In the genomic region with DNA sequence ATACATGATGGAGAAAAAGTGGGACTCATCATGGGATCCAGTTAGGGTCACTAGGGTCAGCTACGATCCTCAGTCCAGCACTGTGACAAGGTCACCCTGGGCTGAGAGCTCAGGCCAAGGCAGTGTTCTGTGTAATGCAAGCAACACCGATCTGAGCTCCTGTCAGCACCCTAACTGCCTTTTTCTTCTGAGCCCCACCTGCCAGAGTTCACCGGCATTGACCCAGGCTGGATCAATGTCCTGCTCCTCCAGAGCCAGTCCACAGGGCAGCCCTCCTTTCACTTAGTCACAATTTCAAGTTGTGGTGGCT, we compare ENCODE assay signal across 9 mouse cellular contexts. TPM values are rescaled to one million over a fixed set of nuclear protein-coding genes. Genes with fewer than 3 reads are reported as not detected.
DNase-seq lines count a peak whose midpoint lies in the region; ATAC-seq and TF ChIP-seq lines count a peak whose summit lies in the region.
"Had no signal": no experiment of that assay in that cellular context is flagged by ENCODE, and none has a peak within 500 bp of the region (broad histone marks: within the 10 kb centered on the region; RNA-seq: fewer than 3 reads in every experiment).

No protein-coding gene starts in this region.

- H3K36me3 ChIP-seq in kidney, adult 2 months (ENCODE audit: control insufficient read depth, insufficient read depth, low read length): no peaks in the 10 kb centered on the region
- peaks cover 10% of the 10 kb centered on the region; the same call in 1 of the 2 replicates for H3K36me3 ChIP-seq in embryonic facial prominence, embryonic 15.5 days
- peaks cover 15% of the 10 kb centered on the region for H3K36me3 ChIP-seq in hindbrain, embryonic 13.5 days
- H3K36me3 ChIP-seq in midbrain, embryonic 14.5 days (ENCODE audit: control insufficient read depth, insufficient read depth, low read length): peaks cover 16% of the 10 kb centered on the region

- ATAC-seq in embryonic facial prominence, embryonic 15.5 days (ENCODE audit: insufficient number of reproducible peaks, low FRiP score, low TSS enrichment, low read depth): no peak
- peak; percentile 3; the same call in 1 of the 2 replicates for ATAC-seq in hindbrain, embryonic 13.5 days (ENCODE audit: low FRiP score)
- no peak for ATAC-seq in midbrain, embryonic 14.5 days (ENCODE audit: low FRiP score, low TSS enrichment)

- WGBS in kidney, adult 2 months: 67% methylated on average over 3 of the region's 3 CpGs
- WGBS in embryonic facial prominence, embryonic 15.5 days: 80% methylated on average over 3 of the region's 3 CpGs
- WGBS in hindbrain, embryonic 13.5 days: 80% methylated on average over 3 of the region's 3 CpGs
- 88% methylated on average over 3 of the region's 3 CpGs for WGBS in midbrain, embryonic 14.5 days

- no peak for DNase-seq in kidney, adult 2 months
- no peak for DNase-seq in kidney, adult 8-10 months
- no peak for DNase-seq in midbrain, embryonic 14.5 days
- DNase-seq in adrenal gland, postnatal 36 days: no peak
- no peak for DNase-seq in c-Kit-positive CD71-positive TER-119-positive erythroid progenitor cells, embryonic 14.5 days (ENCODE audit: low spot score)
- DNase-seq in left cerebral cortex, adult 11 months (ENCODE audit: low spot score): no peak

- TF ChIP-seq CTCF in kidney, adult 2 months (conservative IDR thresholded peaks at IDR 0.05; ENCODE audit: insufficient read depth, insufficient read length, low read depth, low read length): no peak

- no peaks in the 10 kb centered on the region for H3K27me3 ChIP-seq in kidney, adult 2 months (replicated peaks; ENCODE audit: control insufficient read depth, insufficient read depth, low read length)
- H3K27me3 ChIP-seq in embryonic facial prominence, embryonic 15.5 days: no peaks in the 10 kb centered on the region
- no peaks in the 10 kb centered on the region for H3K27me3 ChIP-seq in hindbrain, embryonic 13.5 days
- no peaks in the 10 kb centered on the region for H3K27me3 ChIP-seq in midbrain, embryonic 14.5 days (ENCODE audit: control insufficient read depth, insufficient read depth, low read length)

- H3K9me3 ChIP-seq in embryonic facial prominence, embryonic 15.5 days (replicated peaks): no peaks in the 10 kb centered on the region
- H3K9me3 ChIP-seq in hindbrain, embryonic 13.5 days: no peaks in the 10 kb centered on the region
- H3K9me3 ChIP-seq in midbrain, embryonic 14.5 days (ENCODE audit: control insufficient read depth, low read length): no peaks in the 10 kb centered on the region

- H3K4me3 ChIP-seq in kidney, adult 2 months (ENCODE audit: insufficient read depth, low read depth, low read length): no peak overlapping the region
- H3K4me3 ChIP-seq in embryonic facial prominence, embryonic 15.5 days (replicated peaks): no peak overlapping the region; the same call in 1 of the 2 replicates
- peak overlapping the region; percentile 79 for H3K4me3 ChIP-seq in hindbrain, embryonic 13.5 days
- peak overlapping the region; percentile 67 for H3K4me3 ChIP-seq in midbrain, embryonic 14.5 days (replicated peaks; ENCODE audit: low read depth, low read length)

- no peak for TF ChIP-seq POLR2A in kidney, adult 2 months (IDR thresholded peaks at IDR 0.05; ENCODE audit: low read depth, low read length)

- H3K9ac ChIP-seq in embryonic facial prominence, embryonic 15.5 days: no peak overlapping the region
- H3K9ac ChIP-seq in hindbrain, embryonic 13.5 days: 0 out of 2 replicates have a peak overlapping the region, but pooled peaks have one; percentile 92
- 0 out of 2 replicates have a peak overlapping the region, but pooled peaks have one; percentile 95 for H3K9ac ChIP-seq in midbrain, embryonic 14.5 days (replicated peaks; ENCODE audit: low read length)

- peak overlapping the region; percentile 80 for H3K4me2 ChIP-seq in embryonic facial prominence, embryonic 15.5 days (replicated peaks)
- H3K4me2 ChIP-seq in hindbrain, embryonic 13.5 days: peak overlapping the region; percentile 88
- H3K4me2 ChIP-seq in midbrain, embryonic 14.5 days (ENCODE audit: low read length): peak overlapping the region; percentile 62

- H3K4me1 ChIP-seq in kidney, adult 2 months (ENCODE audit: control insufficient read depth, insufficient read depth, low read length): peaks cover 29% of the 10 kb centered on the region
- H3K4me1 ChIP-seq in embryonic facial prominence, embryonic 15.5 days: peaks cover 72% of the 10 kb centered on the region
- peaks cover 89% of the 10 kb centered on the region for H3K4me1 ChIP-seq in hindbrain, embryonic 13.5 days (replicated peaks)
- H3K4me1 ChIP-seq in midbrain, embryonic 14.5 days (ENCODE audit: control insufficient read depth, insufficient read depth, low read length): peaks cover 57% of the 10 kb centered on the region

- peak overlapping the region; percentile 11; the same call in 1 of the 2 replicates for H3K27ac ChIP-seq in kidney, adult 2 months (ENCODE audit: insufficient read depth, low read depth, low read length)
- peak overlapping the region; percentile 87; the same call in 1 of the 2 replicates for H3K27ac ChIP-seq in embryonic facial prominence, embryonic 15.5 days (replicated peaks)
- peak overlapping the region; percentile 89 for H3K27ac ChIP-seq in hindbrain, embryonic 13.5 days
- peak overlapping the region; percentile 86 for H3K27ac ChIP-seq in midbrain, embryonic 14.5 days (replicated peaks; ENCODE audit: low read depth, low read length)

RNA-seq across cellular contexts. Expression of a gene that starts 13.2 kb away (rescaled TPM):
- 37.6 and 46.4 TPM in 2 replicates for polyA plus RNA-seq in kidney, adult 2 months (2012; rRNA removed)
- polyA plus RNA-seq in embryonic facial prominence, embryonic 15.5 days (2015; fragmentation: Nextera tagmentation; extraction: Ambion mirVana): 38.6 and 39.0 TPM in 2 replicates
- 44.5 and 48.8 TPM in 2 replicates for polyA plus RNA-seq in hindbrain, embryonic 13.5 days (2015; fragmentation: Nextera tagmentation; extraction: Ambion mirVana)
- polyA plus RNA-seq in midbrain, embryonic 14.5 days (2014; fragmentation: Nextera tagmentation; extraction: Ambion mirVana): 46.7 and 51.1 TPM in 2 replicates
- 10 to 100 TPM; 41.2 to 48.9 TPM for total RNA-seq in adrenal gland, postnatal 36 days (2021)

RNA-seq across cellular contexts. Expression of a gene that starts 45.8 kb away (rescaled TPM):
- 42.3 and 50.9 TPM in 2 replicates for polyA plus RNA-seq in kidney, adult 2 months (2012; rRNA removed)
- polyA plus RNA-seq in embryonic facial prominence, embryonic 15.5 days (2015; fragmentation: Nextera tagmentation; extraction: Ambion mirVana): 191 and 195 TPM in 2 replicates
- polyA plus RNA-seq in hindbrain, embryonic 13.5 days (2015; fragmentation: Nextera tagmentation; extraction: Ambion mirVana): 142 and 143 TPM in 2 replicates
- polyA plus RNA-seq in midbrain, embryonic 14.5 days (2014; fragmentation: Nextera tagmentation; extraction: Ambion mirVana): 99.8 and 160 TPM in 2 replicates
- 100 to 1,000 TPM; 173 to 185 TPM for total RNA-seq in adrenal gland, postnatal 36 days (2021)

RNA-seq across cellular contexts. Expression of a gene that starts 45.9 kb away (rescaled TPM):
- polyA plus RNA-seq in kidney, adult 2 months (2012; rRNA removed): 51.0 and 58.8 TPM in 2 replicates
- polyA plus RNA-seq in embryonic facial prominence, embryonic 15.5 days (2015; fragmentation: Nextera tagmentation; extraction: Ambion mirVana): 107 and 125 TPM in 2 replicates
- 158 and 163 TPM in 2 replicates for polyA plus RNA-seq in hindbrain, embryonic 13.5 days (2015; fragmentation: Nextera tagmentation; extraction: Ambion mirVana)
- polyA plus RNA-seq in midbrain, embryonic 14.5 days (2014; fragmentation: Nextera tagmentation; extraction: Ambion mirVana): 187 and 211 TPM in 2 replicates
- 10 to 100 TPM; 68.9 to 97.6 TPM for total RNA-seq in adrenal gland, postnatal 36 days (2021)

RNA-seq across cellular contexts. Expression of a gene that starts 48.8 kb away (rescaled TPM):
- 32.2 and 34.4 TPM in 2 replicates for polyA plus RNA-seq in kidney, adult 2 months (2012; rRNA removed)
- polyA plus RNA-seq in embryonic facial prominence, embryonic 15.5 days (2015; fragmentation: Nextera tagmentation; extraction: Ambion mirVana): not detected in 2 replicates
- polyA plus RNA-seq in hindbrain, embryonic 13.5 days (2015; fragmentation: Nextera tagmentation; extraction: Ambion mirVana): not detected in 2 replicates
- not detected in 2 replicates for polyA plus RNA-seq in midbrain, embryonic 14.5 days (2014; fragmentation: Nextera tagmentation; extraction: Ambion mirVana)
- not detected for total RNA-seq in adrenal gland, postnatal 36 days (2021)
- total RNA-seq: gastrocnemius, postnatal 36 days had no signal

Comparison
In these comparisons a context has a peak if more than half of its experiments do, and no peak if none do; other contexts are left out.
1. H3K27ac ChIP-seq: peak in every context shown above with its lines; median percentile 89 in hindbrain, embryonic 13.5 days; 87 in embryonic facial prominence, embryonic 15.5 days; 86 in midbrain, embryonic 14.5 days; 11 in kidney, adult 2 months.
2. H3K4me3 ChIP-seq: peak in hindbrain, embryonic 13.5 days (single experiment) and midbrain, embryonic 14.5 days (single experiment); none in kidney, adult 2 months (single experiment) and embryonic facial prominence, embryonic 15.5 days (single experiment).
3. Peak in every context shown above with its lines, with median percentiles within 50 percentile points of each other: H3K4me2 ChIP-seq.